Mouse (Mus musculus) limb, embryonic 15.5 days (tissue): Measurements from ENCODE around the gene Depdc7. TPM values are rescaled to one million over a fixed set of nuclear protein-coding genes. Genes with fewer than 3 reads are reported as not detected.

Experiments used
- ATAC-seq: fragments of 200-750 bp; cut with Nextera tagmentation; 2 replicates; pipeline ENCODE4 v1.8.0; 2017; ENCODE audit warnings: low read depth, moderate TSS enrichment; ENCODE audit not compliant: insufficient number of reproducible peaks, low FRiP score, low TSS enrichment
- H3K27ac ChIP-seq: fragments of 300-500 bp; sonication (generic); 2 replicates; pipeline ENCODE4 v1.5.1; 2015; ENCODE audit warnings: moderate library complexity, mild to moderate bottlenecking, inconsistent platforms
- H3K27me3 ChIP-seq: fragments of 300-500 bp; sonication (generic); 2 replicates; pipeline ENCODE4 v1.6.1; 2015; ENCODE audit warnings: inconsistent platforms
- H3K36me3 ChIP-seq: fragments of 300-500 bp; sonication (generic); 2 replicates; pipeline ENCODE4 v1.6.1; 2015; ENCODE audit warnings: inconsistent platforms
- H3K4me1 ChIP-seq: fragments of 300-500 bp; sonication (generic); 2 replicates; pipeline ENCODE4 v1.6.1; 2015; ENCODE audit warnings: inconsistent platforms
- H3K4me2 ChIP-seq: fragments of 300-500 bp; sonication (generic); 2 replicates; pipeline ENCODE4 v1.6.1; 2015; ENCODE audit warnings: mild to moderate bottlenecking, inconsistent platforms
- H3K4me3 ChIP-seq: fragments of 300-500 bp; sonication (generic); 2 replicates; pipeline ENCODE4 v1.5.1; 2015; ENCODE audit warnings: mild to moderate bottlenecking, inconsistent platforms
- H3K9ac ChIP-seq: fragments of 300-500 bp; sonication (generic); 2 replicates; pipeline ENCODE4 v1.6.1; 2015; ENCODE audit warnings: inconsistent platforms
- H3K9me3 ChIP-seq: fragments of 300-500 bp; sonication (generic); 2 replicates; pipeline ENCODE4 v1.6.1; 2016; ENCODE audit warnings: inconsistent platforms
- WGBS: fragments of 180-500 bp; shearing (Covaris S2); methylation state at CpG from one replicate; pipeline ENCODE4 v1.1.7; 2015; 5-methylcytosine and 5-hydroxymethylcytosine counted together
- polyA plus RNA-seq: library from polyadenylated mRNA; unstranded; fragments of >200 nt; fragmentation: Nextera tagmentation; extraction: Ambion mirVana; gene quantifications from 2 replicates; pipeline ENCODE4 v1.2.1, GENCODE M21; 2015

Depdc7 gene
- polyA plus RNA-seq, 1 experiment from 2014 or later, result 8.3 TPM

DNA sequence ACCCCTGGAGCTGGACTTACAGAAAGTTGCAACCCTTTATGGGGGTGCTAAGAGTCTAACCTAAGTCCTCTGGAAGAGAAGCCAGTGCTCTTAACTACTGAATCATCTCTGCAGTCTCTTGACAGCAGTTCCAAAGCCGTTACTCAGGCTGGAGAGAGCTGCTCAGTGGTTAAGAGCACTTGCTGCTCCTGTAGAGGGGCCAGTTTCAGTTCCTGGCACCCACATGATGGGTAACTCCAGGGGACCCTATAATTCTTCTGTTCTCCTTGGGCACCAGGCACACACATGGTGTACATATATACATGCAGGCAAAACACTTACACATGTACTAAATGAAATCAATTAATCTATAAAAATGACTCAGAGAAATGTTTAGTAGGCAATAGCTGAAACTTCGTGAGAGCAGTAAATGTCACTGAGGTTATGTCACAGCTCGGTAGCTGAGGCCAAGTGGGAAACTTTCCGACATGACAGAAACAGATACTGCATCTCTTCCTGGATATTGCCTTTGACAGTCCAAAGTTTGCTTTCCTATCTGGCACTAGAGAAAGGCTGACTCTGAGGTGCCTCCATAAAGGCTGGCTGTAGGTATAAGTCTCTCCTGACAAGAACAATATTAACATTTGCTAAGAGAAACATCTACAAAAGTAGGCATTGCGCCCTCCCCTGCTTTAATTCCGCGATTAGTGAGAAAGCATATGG lies 2.3 kb downstream of the Depdc7 start:
- H3K4me2 ChIP-seq, result no peak overlapping the region
- H3K27me3 ChIP-seq, result no peaks in the 10 kb centered on the region
- H3K9me3 ChIP-seq, result no peaks in the 10 kb centered on the region
- H3K27ac ChIP-seq, result no peak overlapping the region
- no peaks in the 10 kb centered on the region for H3K36me3 ChIP-seq
- peaks cover 14% of the 10 kb centered on the region for H3K4me1 ChIP-seq
- H3K4me3 ChIP-seq, result no peak overlapping the region
- 43% methylated on average over 7 of the region's 7 CpGs for WGBS
- no peak for ATAC-seq
- H3K9ac ChIP-seq, result no peak overlapping the region

DNA sequence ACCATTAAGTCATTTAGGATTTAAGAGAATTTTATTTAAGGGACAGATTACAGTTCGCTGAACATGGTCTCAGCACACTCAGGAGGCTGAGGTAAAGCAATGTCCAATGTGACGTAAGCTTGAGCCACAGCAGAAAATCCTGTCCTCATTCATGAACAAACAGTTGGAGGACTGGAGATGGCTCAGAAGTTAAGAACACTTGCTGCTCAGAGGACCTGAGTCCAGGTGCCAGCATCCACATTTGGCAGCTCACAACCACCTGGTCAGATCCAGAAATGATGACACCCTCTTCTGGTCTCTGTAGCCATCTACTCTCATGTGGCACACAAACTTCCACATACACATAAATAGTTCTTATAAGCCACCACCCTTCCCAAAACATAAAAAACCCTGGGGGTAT lies 3.0 kb downstream of the Depdc7 start:
- WGBS, result 88% methylated on average over 2 of the region's 2 CpGs
- Histone ChIP-seq H3K4me1 (peaks cover 14% of the 10 kb centered on the region), H3K36me3 (no peaks in the 10 kb centered on the region), H3K27me3 (no peaks in the 10 kb centered on the region), H3K27ac (no peak overlapping the region), H3K9me3 (no peaks in the 10 kb centered on the region), H3K4me2 (no peak overlapping the region), H3K4me3 (no peak overlapping the region), H3K9ac (no peak overlapping the region)
- no peak for ATAC-seq

DNA sequence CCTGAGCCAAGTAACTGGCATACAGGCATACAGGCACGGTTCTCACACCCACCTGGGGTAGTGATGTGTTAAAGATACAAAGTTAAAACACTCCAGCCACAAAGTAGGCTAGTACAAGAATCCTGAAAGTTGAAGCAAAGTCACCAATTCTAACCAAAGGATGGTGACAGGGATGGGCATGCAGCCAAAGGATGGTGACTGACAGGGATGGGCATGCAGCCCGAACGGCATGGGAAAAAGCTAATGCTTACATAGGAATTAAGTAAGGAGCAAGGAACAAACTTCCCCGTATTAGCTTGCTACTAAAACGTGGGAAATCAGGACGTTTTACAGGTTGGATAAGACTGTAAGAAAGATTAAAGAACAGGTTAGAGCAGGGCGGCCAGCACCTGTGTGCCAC lies 6.4 kb downstream of the Depdc7 start:
- no peak overlapping the region for H3K4me2 ChIP-seq
- no peak for ATAC-seq
- no peaks in the 10 kb centered on the region for H3K36me3 ChIP-seq
- 54% methylated on average over 7 of the region's 7 CpGs for WGBS
- peaks cover 6% of the 10 kb centered on the region for H3K4me1 ChIP-seq
- no peak overlapping the region for H3K4me3 ChIP-seq
- H3K27me3 ChIP-seq, result no peaks in the 10 kb centered on the region
- no peak overlapping the region for H3K9ac ChIP-seq
- no peaks in the 10 kb centered on the region for H3K9me3 ChIP-seq
- no peak overlapping the region for H3K27ac ChIP-seq

DNA sequence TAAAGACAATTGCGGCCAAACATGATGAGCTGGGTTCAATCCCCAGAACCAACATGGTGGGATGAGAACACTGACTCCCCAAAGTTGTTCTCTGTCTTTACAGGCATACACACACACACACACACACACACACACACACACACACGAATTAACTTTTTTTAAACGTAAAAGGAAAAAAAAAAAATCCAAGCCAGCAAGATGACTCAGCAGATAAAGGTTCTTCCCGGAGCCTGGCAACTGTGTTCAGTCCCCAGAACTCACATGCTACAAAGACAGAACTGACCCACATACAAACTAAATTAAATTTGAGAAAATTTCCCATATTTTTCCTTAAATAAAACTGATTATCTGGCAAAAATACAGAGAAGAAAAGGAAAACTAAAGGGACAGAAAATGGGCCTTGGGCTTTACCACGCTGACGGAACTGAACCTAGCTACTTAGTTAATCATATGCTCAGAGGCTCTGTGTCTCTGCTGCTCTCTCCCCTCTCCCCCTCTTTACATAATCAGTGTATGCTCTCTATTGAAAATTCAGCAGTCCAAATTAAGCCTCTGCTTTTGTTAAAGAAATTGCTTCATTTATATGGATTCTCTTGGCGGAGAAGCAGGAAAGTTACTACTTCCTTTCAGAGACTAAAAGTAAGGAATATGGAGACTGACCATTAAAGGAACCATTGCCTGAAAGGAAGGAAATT lies 10.0 kb downstream of the Depdc7 start:
- no peak for ATAC-seq
- Histone ChIP-seq H3K27me3 (no peaks in the 10 kb centered on the region), H3K36me3 (no peaks in the 10 kb centered on the region), H3K27ac (no peak overlapping the region), H3K4me2 (no peak overlapping the region), H3K9me3 (no peaks in the 10 kb centered on the region), H3K4me1 (no peaks in the 10 kb centered on the region), H3K9ac (no peak overlapping the region), H3K4me3 (no peak overlapping the region)
- 72% methylated on average over 7 of the region's 7 CpGs for WGBS

GRCm38 (mm10) chr2:104732033-104732444 lies 10.6 kb downstream of the Depdc7 start:
- Histone ChIP-seq H3K9me3 (no peaks in the 10 kb centered on the region), H3K4me3 (no peak overlapping the region), H3K36me3 (no peaks in the 10 kb centered on the region), H3K4me1 (no peaks in the 10 kb centered on the region), H3K9ac (no peak overlapping the region), H3K27ac (no peak overlapping the region), H3K4me2 (no peak overlapping the region), H3K27me3 (no peaks in the 10 kb centered on the region)
- WGBS, result 69% methylated on average over 9 of the region's 9 CpGs
- no peak for ATAC-seq

DNA sequence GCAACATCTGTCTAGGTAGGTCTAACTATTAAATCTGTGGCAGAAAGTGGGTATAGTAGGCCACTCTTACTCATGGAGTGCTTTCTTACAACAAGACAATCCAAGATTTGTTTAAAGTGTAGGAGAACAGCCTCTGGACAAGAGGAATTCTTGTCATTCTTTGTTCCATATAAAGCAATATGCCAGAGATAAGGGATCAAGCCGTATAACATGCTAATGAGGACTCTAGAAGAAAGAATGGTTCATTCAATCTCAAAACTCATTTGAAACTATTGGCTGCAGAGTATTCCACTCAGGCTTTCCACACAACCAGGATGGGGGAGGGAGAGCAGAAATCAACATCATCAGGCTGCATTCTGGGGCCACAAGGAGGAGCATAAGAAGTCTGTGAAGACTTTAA lies 15.3 kb downstream of the Depdc7 start:
- Histone ChIP-seq H3K27me3 (no peaks in the 10 kb centered on the region), H3K4me1 (no peaks in the 10 kb centered on the region), H3K27ac (no peak overlapping the region), H3K9me3 (no peaks in the 10 kb centered on the region), H3K36me3 (no peaks in the 10 kb centered on the region), H3K4me2 (no peak overlapping the region), H3K4me3 (no peak overlapping the region), H3K9ac (no peak overlapping the region)
- no peak for ATAC-seq
- 64% methylated on average over 1 of the region's 1 CpGs for WGBS

DNA sequence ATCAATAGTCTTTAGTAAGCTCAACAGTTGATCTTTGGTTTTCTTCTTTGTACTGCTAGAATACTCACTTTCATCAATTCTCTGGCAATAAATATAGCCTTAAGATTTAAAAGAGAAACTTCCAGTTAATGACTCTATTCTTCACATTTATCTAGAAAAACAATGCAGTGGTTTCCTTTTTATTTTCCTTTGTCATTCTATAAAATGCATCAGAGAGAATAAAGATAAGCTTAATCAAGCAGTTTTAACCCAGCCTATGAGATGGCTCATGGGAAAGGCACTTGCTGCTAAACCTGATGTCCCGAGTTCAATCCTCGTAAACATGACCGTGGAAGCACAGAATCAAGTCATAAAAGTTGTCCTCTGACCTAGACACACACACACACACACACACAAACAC lies 20.7 kb downstream of the Depdc7 start:
- Histone ChIP-seq H3K9me3 (no peaks in the 10 kb centered on the region), H3K36me3 (no peaks in the 10 kb centered on the region), H3K27ac (no peak overlapping the region), H3K27me3 (no peaks in the 10 kb centered on the region), H3K9ac (no peak overlapping the region), H3K4me2 (no peak overlapping the region), H3K4me3 (no peak overlapping the region), H3K4me1 (no peaks in the 10 kb centered on the region)
- no peak for ATAC-seq
- 43% methylated on average over 3 of the region's 3 CpGs for WGBS

GRCm38 (mm10) chr2:104717827-104718226 lies 24.9 kb downstream of the Depdc7 start:
- no peak for ATAC-seq
- Histone ChIP-seq H3K36me3 (no peaks in the 10 kb centered on the region), H3K4me1 (peaks cover 3% of the 10 kb centered on the region; the same call in 1 of the 2 replicates), H3K27ac (no peak overlapping the region), H3K4me3 (no peak overlapping the region), H3K27me3 (peaks cover 7% of the 10 kb centered on the region; the same call in 1 of the 2 replicates), H3K9ac (no peak overlapping the region), H3K4me2 (no peak overlapping the region), H3K9me3 (no peaks in the 10 kb centered on the region)
- 80% methylated on average over 4 of the region's 4 CpGs for WGBS

- Histone ChIP-seq H3K27ac (0 out of 2 replicates have a peak overlapping the region, but pooled peaks have one; percentile 11), H3K4me2 (no peak overlapping the region), H3K27me3 (peaks cover 7% of the 10 kb centered on the region; the same call in 1 of the 2 replicates), H3K9me3 (no peaks in the 10 kb centered on the region), H3K9ac (no peak overlapping the region), H3K36me3 (no peaks in the 10 kb centered on the region), H3K4me3 (no peak overlapping the region), H3K4me1 (peaks cover 8% of the 10 kb centered on the region; the same call in 1 of the 2 replicates)
- WGBS, result 64% methylated on average over 2 of the region's 2 CpGs
- ATAC-seq, result no peak
These were observed 25.4 kb downstream of the Depdc7 start for GRCm38 (mm10) chr2:104717231-104717735.

DNA sequence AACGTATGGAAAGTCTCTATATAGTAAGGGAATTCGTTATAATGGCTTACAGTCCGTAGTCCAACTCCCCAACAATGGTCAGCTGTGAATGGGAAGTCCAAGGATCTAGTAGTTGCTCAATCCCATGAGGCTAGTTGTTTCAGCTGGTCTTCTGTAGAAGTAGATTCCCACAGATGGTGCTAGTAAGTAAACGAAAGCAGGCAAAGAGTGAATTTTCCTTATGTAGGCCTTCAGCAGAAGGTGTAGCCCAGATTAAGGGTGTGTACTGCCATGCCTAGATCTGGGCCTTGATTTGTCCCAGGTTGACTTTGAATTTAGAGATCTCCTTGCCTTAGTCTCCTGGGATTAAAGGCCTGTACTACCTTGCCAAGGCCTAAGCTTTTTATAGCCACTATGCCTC lies 26.4 kb downstream of the Depdc7 start, which contains the start of gene Pin1rt1:
Pin1rt1 (minus strand) TSS at position 101 of the 400 bp plus-strand sequence.
- peaks cover 7% of the 10 kb centered on the region; the same call in 1 of the 2 replicates for H3K27me3 ChIP-seq
- WGBS, result 84% methylated on average over 4 of the region's 4 CpGs
- peaks cover 9% of the 10 kb centered on the region; the same call in 1 of the 2 replicates for H3K4me1 ChIP-seq
- no peak within 1 kb of the TSS for H3K4me2 ChIP-seq
- H3K4me3 ChIP-seq, result no peak within 1 kb of the TSS
- no peaks in the 10 kb centered on the region for H3K36me3 ChIP-seq
- H3K9me3 ChIP-seq, result no peaks in the 10 kb centered on the region
- ATAC-seq, result no peak
- no peak within 1 kb of the TSS for H3K9ac ChIP-seq
- 0 out of 2 replicates have a peak within 1 kb of the TSS, but pooled peaks have one; percentile 11 for H3K27ac ChIP-seq

DNA sequence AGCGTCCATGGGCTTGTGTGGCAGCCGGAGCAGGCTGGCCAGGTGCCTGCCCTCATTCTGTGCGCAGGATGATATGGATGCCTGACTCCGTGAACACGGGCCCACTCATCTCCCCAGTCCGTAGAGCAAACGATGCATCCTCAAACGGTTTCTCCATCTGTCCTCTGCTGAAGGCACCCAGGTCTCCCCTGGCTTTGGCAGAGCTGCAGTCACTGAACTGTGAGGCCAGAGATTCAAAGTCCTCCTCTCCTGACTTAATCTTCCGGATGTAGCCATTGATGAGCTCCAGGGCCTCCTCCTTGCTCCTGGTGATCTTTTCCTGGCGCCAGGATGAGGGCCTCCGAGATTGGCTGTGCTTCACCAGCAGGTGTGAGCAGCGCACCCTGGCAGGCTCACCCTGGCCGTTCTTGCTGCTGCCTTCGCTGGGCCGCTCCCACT lies 28.4 kb downstream of the Depdc7 start:
- no peak overlapping the region for H3K27ac ChIP-seq
- H3K36me3 ChIP-seq, result no peaks in the 10 kb centered on the region
- 41% methylated on average over 15 of the region's 15 CpGs for WGBS
- no peak overlapping the region for H3K9ac ChIP-seq
- H3K27me3 ChIP-seq, result peaks cover 7% of the 10 kb centered on the region; the same call in 1 of the 2 replicates
- no peaks in the 10 kb centered on the region for H3K9me3 ChIP-seq
- H3K4me2 ChIP-seq, result no peak overlapping the region
- H3K4me1 ChIP-seq, result peaks cover 24% of the 10 kb centered on the region; the same call in 1 of the 2 replicates
- H3K4me3 ChIP-seq, result no peak overlapping the region
- no peak for ATAC-seq

DNA sequence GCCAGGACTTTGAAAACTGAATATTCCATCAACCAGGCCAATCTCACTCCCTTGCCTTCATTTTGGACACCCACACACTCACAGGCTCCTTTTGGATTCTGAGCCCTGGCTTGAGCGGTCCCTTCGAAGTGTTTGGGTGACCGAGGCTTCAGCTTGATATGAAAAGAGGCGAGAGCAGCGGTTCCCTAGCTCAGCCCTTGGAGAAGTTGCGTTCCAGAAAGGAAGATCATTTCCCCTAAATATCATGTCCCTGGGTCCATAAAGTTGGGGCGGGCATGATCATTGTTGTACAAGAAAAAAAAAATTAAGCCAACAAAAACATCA lies 30.2 kb downstream of the Depdc7 start:
- WGBS, result under 1% methylated on average over 7 of the region's 7 CpGs
- H3K4me3 ChIP-seq, result peak overlapping the region; percentile 76
- H3K4me2 ChIP-seq, result peak overlapping the region; percentile 69
- peak overlapping the region; percentile 68 for H3K9ac ChIP-seq
- H3K36me3 ChIP-seq, result no peaks in the 10 kb centered on the region
- H3K9me3 ChIP-seq, result no peaks in the 10 kb centered on the region
- peaks cover 7% of the 10 kb centered on the region; the same call in 1 of the 2 replicates for H3K27me3 ChIP-seq
- H3K4me1 ChIP-seq, result peaks cover 24% of the 10 kb centered on the region; the same call in 1 of the 2 replicates
- peak overlapping the region; percentile 90 for H3K27ac ChIP-seq
- ATAC-seq, result no peak; the same call in 1 of the 2 replicates
